Mouse (Mus musculus) frontal cortex, postnatal 14 days (tissue): ENCODE data around the gene Actr10.
A peak's percentile ranks its signal among the peaks of the same experiment; 100 is the strongest.

ENCODE experiments used
- DNase-seq, 2 experiments: peaks; one replicate each; pipeline ENCODE4 v3.0.0; 2022; ENCODE audit warnings: low spot score in 2 of 2

Gene Actr10

GRCm38 (mm10) chr12:70967581-70967980, 29.9 kb downstream of the Actr10 start:
- no peak for DNase-seq

- DNase-seq = peak; percentile 72 to 74
These were observed 30.6 kb downstream of the Actr10 start for GRCm38 (mm10) chr12:70968141-70968790.

GRCm38 (mm10) chr12:70968791-70969307, 31.2 kb downstream of the Actr10 start:
- peak; percentile 82 to 89 for DNase-seq

- peak; percentile 19 to 37 for DNase-seq
These were observed 32.0 kb downstream of the Actr10 start for GRCm38 (mm10) chr12:70969485-70970184.

- DNase-seq = no peak
These were observed 36.2 kb downstream of the Actr10 start for GRCm38 (mm10) chr12:70973831-70974230.

GRCm38 (mm10) chr12:70974441-70975266, 37.0 kb downstream of the Actr10 start, which contains the start of gene Psma3:
TSS of gene Psma3 (plus strand) at chr12:70974621.
- peak; percentile 83 to 87 for DNase-seq

- DNase-seq = no peak
These were observed 37.7 kb downstream of the Actr10 start for GRCm38 (mm10) chr12:70975406-70975805.

- no peak for DNase-seq
These were observed 38.2 kb downstream of the Actr10 start for GRCm38 (mm10) chr12:70975891-70976290.

GRCm38 (mm10) chr12:70978345-70978744, 40.7 kb downstream of the Actr10 start:
- DNase-seq = no peak

GRCm38 (mm10) chr12:70984855-70985550, 47.3 kb downstream of the Actr10 start:
- no peak for DNase-seq

GRCm38 (mm10) chr12:70997225-70997624, 59.6 kb downstream of the Actr10 start:
- DNase-seq = no peak

GRCm38 (mm10) chr12:70999423-70999903, 61.8 kb downstream of the Actr10 start:
- no peak for DNase-seq

- DNase-seq = no peak
These were observed 62.7 kb downstream of the Actr10 start for GRCm38 (mm10) chr12:71000344-71000743.

- no peak for DNase-seq
These were observed 63.8 kb downstream of the Actr10 start for GRCm38 (mm10) chr12:71001456-71001855.

- DNase-seq = no peak
These were observed 66.2 kb downstream of the Actr10 start for GRCm38 (mm10) chr12:71003760-71004426.

GRCm38 (mm10) chr12:71006141-71006540, 68.5 kb downstream of the Actr10 start:
- no peak for DNase-seq

- no peak for DNase-seq
These were observed 69.2 kb downstream of the Actr10 start for GRCm38 (mm10) chr12:71006901-71007300.

GRCm38 (mm10) chr12:71009769-71010168, 72.1 kb downstream of the Actr10 start:
- no peak for DNase-seq
